Mouse (Mus musculus) limb, embryonic 11.5 days (tissue): Measurements from ENCODE around the gene Zdhhc7. TPM values are rescaled to one million over a fixed set of nuclear protein-coding genes. Genes with fewer than 3 reads are reported as not detected.
A peak's percentile ranks its signal among the peaks of the same experiment; 100 is the strongest.

ENCODE experiments used
- ATAC-seq: fragments of 200-750 bp; cut with Nextera tagmentation; 2 replicates; pipeline ENCODE4 v1.8.0; 2017; ENCODE audit warnings: low read depth; ENCODE audit not compliant: insufficient number of reproducible peaks, low FRiP score, low TSS enrichment
- DNase-seq: peaks from one replicate; pipeline ENCODE4 v3.0.0-alpha.2; 2015; ENCODE audit warnings: low spot score
- H3K27ac ChIP-seq: fragments of 300-500 bp; sonication (generic); replicated peaks from 2 replicates; pipeline ENCODE4 v1.5.1; 2014; ENCODE audit warnings: low read depth, mild to moderate bottlenecking, low read length
- H3K27me3 ChIP-seq: fragments of 300-500 bp; sonication (generic); 2 replicates; pipeline ENCODE4 v1.6.1; 2014; ENCODE audit warnings: mild to moderate bottlenecking, low read length, mixed read lengths; ENCODE audit not compliant: control insufficient read depth, insufficient read depth
- H3K36me3 ChIP-seq: fragments of 300-500 bp; sonication (generic); 2 replicates; pipeline ENCODE4 v1.6.1; 2014; ENCODE audit warnings: mild to moderate bottlenecking, low read length, moderate library complexity, mixed read lengths; ENCODE audit not compliant: control insufficient read depth, insufficient read depth
- H3K4me1 ChIP-seq: fragments of 300-500 bp; sonication (generic); 2 replicates; pipeline ENCODE4 v1.6.1; 2014; ENCODE audit warnings: low read length, mixed read lengths; ENCODE audit not compliant: control insufficient read depth, insufficient read depth
- H3K4me2 ChIP-seq: fragments of 300-500 bp; sonication (generic); 2 replicates; pipeline ENCODE4 v1.6.1; 2014; ENCODE audit warnings: low read depth, mild to moderate bottlenecking, moderate library complexity; ENCODE audit not compliant: severe bottlenecking
- H3K4me3 ChIP-seq: fragments of 300-500 bp; sonication (generic); 2 replicates; pipeline ENCODE4 v1.5.1; 2014; ENCODE audit warnings: low read depth, low read length
- H3K9ac ChIP-seq: fragments of 300-500 bp; sonication (generic); 2 replicates; pipeline ENCODE4 v1.6.1; 2014; ENCODE audit warnings: mild to moderate bottlenecking, low read length
- H3K9me3 ChIP-seq: fragments of 300-500 bp; sonication (generic); 2 replicates; pipeline ENCODE4 v1.6.1; 2016; ENCODE audit warnings: low read length; ENCODE audit not compliant: control insufficient read depth
- WGBS: fragments of 180-500 bp; shearing (Covaris S2); extraction: QIAGEN DNeasy Blood & Tissue Kit; methylation state at CpG from one replicate; pipeline ENCODE4 v1.1.7; 2014; 5-methylcytosine and 5-hydroxymethylcytosine counted together
- polyA plus RNA-seq: library from polyadenylated mRNA; unstranded; fragments of >200 nt; fragmentation: Nextera tagmentation; extraction: Ambion mirVana; gene quantifications from 2 replicates; pipeline ENCODE4 v1.2.1, GENCODE M21; 2014

Gene Zdhhc7
- polyA plus RNA-seq, 1 experiment from 2014 or later: 22.7 TPM

DNA sequence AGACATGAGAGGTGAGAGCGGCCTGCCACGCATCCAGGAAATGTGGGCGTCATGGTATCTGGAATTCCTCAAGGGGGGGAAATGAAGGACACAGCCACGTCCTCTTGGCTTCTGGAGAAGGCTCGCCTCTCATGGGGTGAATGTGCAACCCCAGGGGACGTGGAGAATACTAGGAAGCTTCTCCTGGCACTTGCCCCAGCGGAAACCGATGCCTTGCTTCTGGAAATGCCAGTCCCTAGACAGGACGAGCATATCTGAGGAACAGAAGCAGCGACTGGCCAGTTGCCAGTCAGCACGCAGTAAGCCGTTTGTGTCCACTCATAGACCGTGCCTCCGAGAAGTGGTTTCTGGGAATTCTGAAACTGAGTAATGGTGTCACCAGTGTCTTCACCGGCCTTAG is 64.1 kb downstream of the Zdhhc7 start:
- DNase-seq (no peak), ATAC-seq (no peak)
- no peak overlapping the region for H3K4me2 ChIP-seq
- no peaks in the 10 kb centered on the region; the same call in 1 of the 2 replicates for H3K36me3 ChIP-seq
- peaks cover 11% of the 10 kb centered on the region; the same call in 1 of the 2 replicates for H3K4me1 ChIP-seq
- H3K27me3 ChIP-seq: no peaks in the 10 kb centered on the region
- 85% methylated on average over 15 of the region's 15 CpGs for WGBS
- H3K27ac ChIP-seq: no peak overlapping the region
- H3K9me3 ChIP-seq: no peaks in the 10 kb centered on the region
- no peak overlapping the region for H3K4me3 ChIP-seq
- no peak overlapping the region for H3K9ac ChIP-seq

DNA sequence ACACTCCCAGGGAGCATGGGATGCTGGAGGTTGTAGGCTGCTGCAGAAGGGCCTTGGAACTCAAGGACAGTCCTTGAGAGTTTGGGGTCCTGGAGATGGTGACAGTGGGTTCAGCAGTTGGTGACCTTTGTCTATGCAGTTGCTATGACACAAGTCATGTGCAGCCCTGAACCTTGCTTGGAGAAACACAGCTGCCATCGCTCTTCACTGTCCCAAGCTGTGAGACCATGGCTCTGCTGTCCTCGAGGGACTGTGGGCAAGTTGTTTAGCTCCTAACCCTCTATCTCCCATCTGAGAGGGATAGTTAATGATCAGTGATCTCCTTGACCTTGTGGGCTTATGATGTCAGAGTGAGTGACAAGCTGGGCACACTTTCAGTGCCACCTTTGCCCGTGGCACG is 64.7 kb downstream of the Zdhhc7 start:
- Histone ChIP-seq H3K27ac (no peak overlapping the region), H3K4me1 (peaks cover 14% of the 10 kb centered on the region), H3K36me3 (no peaks in the 10 kb centered on the region; the same call in 1 of the 2 replicates), H3K4me3 (no peak overlapping the region), H3K27me3 (no peaks in the 10 kb centered on the region), H3K9ac (no peak overlapping the region), H3K4me2 (no peak overlapping the region), H3K9me3 (no peaks in the 10 kb centered on the region)
- DNase-seq (no peak), ATAC-seq (no peak)
- WGBS: 81% methylated on average over 4 of the region's 4 CpGs

DNA sequence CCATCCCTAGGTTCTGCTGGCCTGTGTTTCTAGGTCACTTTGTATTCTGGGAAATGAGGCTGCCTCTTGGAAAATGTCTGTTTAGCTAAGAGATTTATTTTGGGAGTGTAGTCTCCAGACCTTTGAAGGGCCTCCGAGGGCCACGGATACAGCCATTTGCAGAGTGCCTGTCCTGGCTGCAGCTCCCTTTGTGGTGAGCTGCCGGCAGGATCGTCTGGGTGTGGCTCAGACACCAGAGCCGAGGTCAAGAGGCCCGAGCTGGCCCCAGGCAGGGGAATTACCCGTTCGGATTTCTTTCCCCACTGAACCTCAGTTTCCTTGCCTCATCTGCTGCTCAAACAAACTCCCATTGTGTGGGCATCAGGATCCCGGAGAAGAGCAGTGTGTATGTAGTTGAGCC is 65.2 kb downstream of the Zdhhc7 start:
- Histone ChIP-seq H3K27me3 (no peaks in the 10 kb centered on the region), H3K9ac (no peak overlapping the region), H3K36me3 (no peaks in the 10 kb centered on the region; the same call in 1 of the 2 replicates), H3K4me1 (peaks cover 17% of the 10 kb centered on the region), H3K4me2 (no peak overlapping the region), H3K4me3 (no peak overlapping the region), H3K9me3 (no peaks in the 10 kb centered on the region), H3K27ac (no peak overlapping the region)
- no peak for ATAC-seq
- no peak for DNase-seq
- 16% methylated on average over 9 of the region's 9 CpGs for WGBS

DNA sequence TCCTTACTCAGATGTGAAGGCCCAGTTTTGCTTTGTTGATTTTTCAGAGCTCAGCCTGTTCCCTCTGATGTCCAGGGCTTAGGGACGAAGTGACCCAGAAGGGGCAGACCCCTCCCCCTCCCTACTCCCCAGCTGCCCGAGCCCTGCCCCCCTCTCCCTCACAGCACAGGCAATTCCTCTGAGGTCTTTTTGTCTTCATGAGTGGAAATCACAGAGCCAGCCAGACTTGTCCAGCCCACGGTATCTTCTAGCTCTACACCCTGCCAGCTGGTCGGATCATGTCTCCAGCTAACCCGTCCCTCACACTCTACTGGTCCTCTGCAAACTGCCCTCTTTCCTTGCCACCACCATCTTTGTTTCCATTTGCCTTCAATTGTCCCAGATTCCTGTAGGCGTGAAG is 66.8 kb downstream of the Zdhhc7 start:
- Histone ChIP-seq H3K9ac (no peak overlapping the region), H3K4me1 (peaks cover 21% of the 10 kb centered on the region), H3K27ac (peak overlapping the region; percentile 52; the same call in 1 of the 2 replicates), H3K36me3 (no peaks in the 10 kb centered on the region; the same call in 1 of the 2 replicates), H3K4me3 (no peak overlapping the region), H3K27me3 (no peaks in the 10 kb centered on the region), H3K9me3 (no peaks in the 10 kb centered on the region), H3K4me2 (no peak overlapping the region)
- WGBS: 58% methylated on average over 6 of the region's 6 CpGs
- no peak for DNase-seq
- no peak for ATAC-seq

DNA sequence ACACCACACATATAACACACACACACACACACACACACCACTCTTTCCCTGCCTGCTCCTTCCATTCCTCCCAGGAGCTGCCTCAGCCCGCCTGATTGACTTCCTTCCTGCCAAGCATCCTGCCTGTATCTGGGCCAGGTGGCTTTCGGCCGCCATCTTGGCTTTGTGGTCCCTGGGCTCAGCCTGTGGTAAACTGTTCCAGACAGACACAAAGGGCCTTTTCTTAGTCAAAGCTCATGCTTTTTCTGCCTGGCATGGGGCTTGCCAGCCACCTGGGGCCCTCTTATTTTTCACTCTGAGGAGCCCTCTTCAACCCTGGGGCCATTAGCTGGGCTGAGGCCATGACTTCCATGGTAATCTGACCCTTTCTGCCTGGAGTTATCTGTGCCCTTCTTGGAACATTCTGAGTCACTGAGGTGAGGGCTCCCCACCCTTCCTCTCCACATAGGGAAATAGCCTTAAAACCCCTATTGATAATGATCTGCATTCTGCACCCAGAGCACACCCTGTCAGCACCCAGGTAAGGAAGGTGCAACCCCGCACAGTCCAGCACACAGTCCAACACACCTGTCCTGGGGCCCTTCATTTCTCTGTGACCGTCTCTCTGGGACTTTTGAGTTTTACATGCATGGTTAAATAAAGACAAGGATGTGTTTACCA is 68.6 kb downstream of the Zdhhc7 start:
- Histone ChIP-seq H3K4me2 (no peak overlapping the region), H3K9ac (no peak overlapping the region), H3K27me3 (no peaks in the 10 kb centered on the region), H3K9me3 (no peaks in the 10 kb centered on the region), H3K27ac (no peak overlapping the region), H3K4me1 (peaks cover 18% of the 10 kb centered on the region), H3K36me3 (no peaks in the 10 kb centered on the region; the same call in 1 of the 2 replicates), H3K4me3 (no peak overlapping the region)
- DNase-seq: no peak
- no peak for ATAC-seq
- 88% methylated on average over 5 of the region's 5 CpGs for WGBS

Other genes with a start within 250 kb of the Zdhhc7 start
- 5.3 and 6.6 TPM in 2 replicates for gene Klhl36, start 239.2 kb downstream of the Zdhhc7 start, polyA plus RNA-seq
- 162 and 173 TPM in 2 replicates for gene Usp10, start 191.1 kb downstream of the Zdhhc7 start, polyA plus RNA-seq
- gene Gm20388, start 190.6 kb downstream of the Zdhhc7 start, polyA plus RNA-seq: not detected in 2 replicates
- 2.7 and 3.1 TPM in 2 replicates for gene Crispld2, start 109.0 kb downstream of the Zdhhc7 start, polyA plus RNA-seq
- gene 6430548M08Rik, start 12.7 kb upstream of the Zdhhc7 start, polyA plus RNA-seq: 1.8 and 2.3 TPM in 2 replicates
- gene Fam92b, start 76.0 kb upstream of the Zdhhc7 start, polyA plus RNA-seq: 0.16 and 0.27 TPM in 2 replicates
- 6.6 and 8.2 TPM in 2 replicates for gene Gse1, start 127.0 kb upstream of the Zdhhc7 start, polyA plus RNA-seq